8 mouse cellular contexts compared by ENCODE assay signal in genomic region chr7:29768090-29768900, GRCm38 (mm10). TPM values are rescaled to one million over a fixed set of nuclear protein-coding genes. Genes with fewer than 3 reads are reported as not detected.
A peak's percentile ranks its signal among the peaks of the same experiment; 100 is the strongest.
DNase-seq lines count a peak whose midpoint lies in the region; ATAC-seq and TF ChIP-seq lines count a peak whose summit lies in the region.

Gene Zfp84 (plus strand): TSS chr7:29768552.

- peak within 1 kb of the TSS; percentile 82 for H3K4me2 ChIP-seq in embryonic facial prominence, embryonic 13.5 days
- peak within 1 kb of the TSS; percentile 67 for H3K4me2 ChIP-seq in limb, embryonic 12.5 days
- H3K4me2 ChIP-seq in midbrain, embryonic 15.5 days = peak within 1 kb of the TSS; percentile 81

- peaks cover 22% of the 10 kb centered on the region for H3K36me3 ChIP-seq in embryonic facial prominence, embryonic 13.5 days
- no peaks in the 10 kb centered on the region for H3K36me3 ChIP-seq in kidney, adult 2 months (ENCODE audit: control insufficient read depth, insufficient read depth, low read length)
- peaks cover 25% of the 10 kb centered on the region for H3K36me3 ChIP-seq in limb, embryonic 12.5 days
- peaks cover 10% of the 10 kb centered on the region; the same call in 1 of the 2 replicates for H3K36me3 ChIP-seq in midbrain, embryonic 15.5 days (replicated peaks)
- H3K36me3 ChIP-seq in spleen, adult 2 months (ENCODE audit: control insufficient read depth, insufficient read depth, low read length) = peaks cover 8% of the 10 kb centered on the region

- H3K27ac ChIP-seq in embryonic facial prominence, embryonic 13.5 days = peak within 1 kb of the TSS; percentile 91
- peak within 1 kb of the TSS; percentile 94 for H3K27ac ChIP-seq in kidney, adult 2 months (ENCODE audit: insufficient read depth, low read depth, low read length)
- H3K27ac ChIP-seq in limb, embryonic 12.5 days = peak within 1 kb of the TSS; percentile 83
- peak within 1 kb of the TSS; percentile 83 for H3K27ac ChIP-seq in midbrain, embryonic 15.5 days
- H3K27ac ChIP-seq in spleen, adult 2 months (ENCODE audit: insufficient read depth, low read length) = peak within 1 kb of the TSS; percentile 87

- H3K4me3 ChIP-seq in embryonic facial prominence, embryonic 13.5 days = peak within 1 kb of the TSS; percentile 81
- H3K4me3 ChIP-seq in kidney, adult 2 months (ENCODE audit: insufficient read depth, low read depth, low read length) = peak within 1 kb of the TSS; percentile 84
- H3K4me3 ChIP-seq in limb, embryonic 12.5 days (replicated peaks) = peak within 1 kb of the TSS; percentile 74
- peak within 1 kb of the TSS; percentile 66 for H3K4me3 ChIP-seq in midbrain, embryonic 15.5 days
- peak within 1 kb of the TSS; percentile 64 for H3K4me3 ChIP-seq in spleen, adult 2 months (ENCODE audit: extremely low read depth, insufficient read depth, insufficient read length)

- H3K9me3 ChIP-seq in embryonic facial prominence, embryonic 13.5 days = no peaks in the 10 kb centered on the region
- H3K9me3 ChIP-seq in limb, embryonic 12.5 days = no peaks in the 10 kb centered on the region
- H3K9me3 ChIP-seq in midbrain, embryonic 15.5 days = no peaks in the 10 kb centered on the region

- ATAC-seq in embryonic facial prominence, embryonic 13.5 days (ENCODE audit: insufficient number of reproducible peaks, insufficient read depth, low FRiP score, low TSS enrichment, low read depth) = peak; percentile 90
- peak; percentile 92 for ATAC-seq in limb, embryonic 12.5 days (ENCODE audit: insufficient number of reproducible peaks, insufficient read depth, low FRiP score, low TSS enrichment, low read depth)
- ATAC-seq in midbrain, embryonic 15.5 days (replicated peaks) = peak; percentile 95

- TF ChIP-seq POLR2A in kidney, adult 2 months (IDR thresholded peaks at IDR 0.05; ENCODE audit: low read depth, low read length) = peak; percentile 55
- peak; percentile 80; the same call in 1 of the 2 replicates for TF ChIP-seq POLR2A in spleen, adult 2 months (IDR thresholded peaks at IDR 0.05; ENCODE audit: low read depth, low read length)

- peak within 1 kb of the TSS; percentile 79 for H3K9ac ChIP-seq in embryonic facial prominence, embryonic 13.5 days
- H3K9ac ChIP-seq in limb, embryonic 12.5 days (replicated peaks) = peak within 1 kb of the TSS; percentile 65
- H3K9ac ChIP-seq in midbrain, embryonic 15.5 days = peak within 1 kb of the TSS; percentile 59

- under 1% methylated on average over 32 of the region's 32 CpGs for WGBS in embryonic facial prominence, embryonic 13.5 days
- under 1% methylated on average over 32 of the region's 32 CpGs for WGBS in kidney, adult 2 months
- WGBS in limb, embryonic 12.5 days = under 1% methylated on average over 32 of the region's 32 CpGs
- under 1% methylated on average over 32 of the region's 32 CpGs for WGBS in midbrain, embryonic 15.5 days
- 1% methylated on average over 32 of the region's 32 CpGs for WGBS in spleen, adult 2 months

- no peaks in the 10 kb centered on the region for H3K27me3 ChIP-seq in embryonic facial prominence, embryonic 13.5 days
- no peaks in the 10 kb centered on the region for H3K27me3 ChIP-seq in kidney, adult 2 months (replicated peaks; ENCODE audit: control insufficient read depth, insufficient read depth, low read length)
- H3K27me3 ChIP-seq in limb, embryonic 12.5 days = no peaks in the 10 kb centered on the region
- no peaks in the 10 kb centered on the region for H3K27me3 ChIP-seq in midbrain, embryonic 15.5 days (replicated peaks)
- H3K27me3 ChIP-seq in spleen, adult 2 months (ENCODE audit: control insufficient read depth, insufficient read depth, low read length) = no peaks in the 10 kb centered on the region

- peaks cover 19% of the 10 kb centered on the region for H3K4me1 ChIP-seq in embryonic facial prominence, embryonic 13.5 days
- peaks cover 17% of the 10 kb centered on the region; the same call in 1 of the 2 replicates for H3K4me1 ChIP-seq in kidney, adult 2 months (ENCODE audit: control insufficient read depth, insufficient read depth, low read length)
- peaks cover 16% of the 10 kb centered on the region for H3K4me1 ChIP-seq in limb, embryonic 12.5 days (replicated peaks)
- H3K4me1 ChIP-seq in midbrain, embryonic 15.5 days = peaks cover 32% of the 10 kb centered on the region
- peaks cover 6% of the 10 kb centered on the region; the same call in 1 of the 2 replicates for H3K4me1 ChIP-seq in spleen, adult 2 months (ENCODE audit: control insufficient read depth, insufficient read depth, insufficient read length)

- DNase-seq in 3134 (ENCODE audit: extremely low read depth, insufficient read length, low spot score) = peak; percentile 81
- peak; percentile 66 for DNase-seq in adrenal gland, postnatal 25 days
- peak; percentile 95 to 97 for DNase-seq in heart, adult 18-20 months
- DNase-seq in kidney, adult 2 months = peak; percentile 97
- peak; percentile 84 to 87 for DNase-seq in spleen, adult 2 months (ENCODE audit: low read depth in 1 of 2, low spot score in 2 of 2)

- no peak for TF ChIP-seq CTCF in kidney, adult 2 months (conservative IDR thresholded peaks at IDR 0.05; ENCODE audit: insufficient read depth, insufficient read length, low read depth, low read length)
- TF ChIP-seq CTCF in spleen, adult 2 months (IDR thresholded peaks at IDR 0.05; ENCODE audit: extremely low read depth, insufficient read depth, insufficient read length, insufficient replicate concordance) = no peak

RNA-seq across cellular contexts. Expression of gene Zfp84, which starts in this region (rescaled TPM):
- total RNA-seq in adrenal gland, postnatal 25 days (2021) = 16.2 and 18.5 TPM in 2 replicates
- 12.8 and 16.3 TPM in 2 replicates for polyA plus RNA-seq in embryonic facial prominence, embryonic 13.5 days (2015; fragmentation: Nextera tagmentation; extraction: Ambion mirVana)
- 10 to 100 TPM; 10.9 to 11.4 TPM for total RNA-seq in heart, adult 18-20 months (2021)
- polyA plus RNA-seq in kidney, adult 2 months (2012; rRNA removed) = 5.5 and 5.7 TPM in 2 replicates
- 14.0 and 14.7 TPM in 2 replicates for polyA plus RNA-seq in limb, embryonic 12.5 days (2016; fragmentation: Nextera tagmentation; extraction: Ambion mirVana)
- polyA plus RNA-seq in midbrain, embryonic 15.5 days (2015; fragmentation: Nextera tagmentation; extraction: Ambion mirVana) = 16.7 and 18.3 TPM in 2 replicates
- polyA plus RNA-seq in spleen, adult 2 months (2012; rRNA removed) = 3.2 and 3.4 TPM in 2 replicates

Comparison
In these comparisons a context has a peak if more than half of its experiments do, and no peak if none do; other contexts are left out.
1. Peak in every context shown above with its lines: DNase-seq, ATAC-seq, H3K4me3 ChIP-seq and H3K27ac ChIP-seq.